Mouse (Mus musculus) regulatory T cell (primary cell): ENCODE measurements around the gene Nfkbid.

Experiments used
- in situ Hi-C: fragments of 300-600 bp; cut with MboI, MseI; formaldehyde crosslinking; loops from one replicate; pipeline ENCODE4 v1.15.1; 2025; ENCODE audit warnings: high pct_unique_total_duplicates

The Nfkbid gene

DNA sequence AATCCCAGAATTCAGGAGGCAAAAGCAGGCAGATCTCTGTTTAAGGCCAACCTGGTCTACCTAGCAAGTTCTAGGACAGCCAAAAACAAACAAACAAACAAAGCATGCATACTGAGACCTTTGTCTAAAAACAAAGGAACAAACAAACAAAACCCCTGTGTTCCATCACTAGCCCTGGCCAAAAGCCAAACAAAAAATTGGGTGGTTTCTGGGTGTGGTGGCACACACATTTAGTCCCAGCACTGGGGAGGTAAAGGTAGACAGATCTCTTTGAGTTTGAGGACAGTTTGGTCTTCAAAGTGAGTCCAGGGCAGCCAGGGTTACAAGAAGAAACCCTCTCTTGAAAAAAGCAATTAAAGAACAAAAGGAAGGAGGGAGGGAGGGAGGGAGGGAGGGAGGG lies 7.8 kb downstream of the Nfkbid start:
- in situ Hi-C loops, result no loop called here

DNA sequence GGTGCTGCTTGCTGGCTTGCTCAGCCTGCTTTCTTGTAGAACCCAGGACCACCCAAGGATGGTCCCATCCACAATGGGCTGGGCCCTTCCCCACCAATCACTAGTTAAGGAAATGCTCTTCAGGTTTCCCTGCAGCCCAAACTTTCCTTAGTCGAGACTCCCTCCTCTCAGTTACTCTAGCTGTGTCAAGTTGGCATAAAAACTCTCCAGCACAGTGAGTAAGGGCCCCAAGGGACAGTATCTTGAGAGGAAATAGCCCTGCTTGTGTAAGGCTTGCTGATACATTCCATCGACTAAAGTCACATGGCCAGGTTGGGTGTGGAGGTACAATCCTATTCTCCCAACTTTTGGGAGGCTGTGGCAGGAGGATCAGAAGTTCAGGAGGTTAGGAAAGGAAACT lies 8.7 kb downstream of the Nfkbid start:
- in situ Hi-C loops, result no loop called here

GRCm38 (mm10) chr7:30431793-30432192 lies 10.3 kb downstream of the Nfkbid start:
- in situ Hi-C loops, result no loop called here

DNA sequence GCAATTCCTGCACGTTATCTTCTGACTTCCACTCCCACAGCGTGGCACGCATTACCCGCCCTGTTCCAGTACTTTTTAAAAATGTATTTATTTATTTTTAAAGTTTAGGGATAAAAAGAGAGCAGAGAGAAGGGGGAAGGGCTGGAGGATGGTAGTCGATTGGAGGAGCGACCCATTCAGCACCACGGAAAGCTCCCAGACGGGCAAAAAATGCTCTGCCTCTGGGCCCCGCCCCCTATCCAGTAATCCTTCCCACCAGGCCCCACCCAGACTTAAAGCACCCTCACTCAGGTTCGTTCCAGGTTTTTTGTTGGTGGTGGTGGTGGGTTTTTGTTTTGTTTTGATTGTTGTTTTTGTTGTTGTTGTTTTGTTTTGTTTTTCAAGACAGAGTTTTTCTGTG lies 12.7 kb downstream of the Nfkbid start:
- in situ Hi-C loops, result no loop called here

DNA sequence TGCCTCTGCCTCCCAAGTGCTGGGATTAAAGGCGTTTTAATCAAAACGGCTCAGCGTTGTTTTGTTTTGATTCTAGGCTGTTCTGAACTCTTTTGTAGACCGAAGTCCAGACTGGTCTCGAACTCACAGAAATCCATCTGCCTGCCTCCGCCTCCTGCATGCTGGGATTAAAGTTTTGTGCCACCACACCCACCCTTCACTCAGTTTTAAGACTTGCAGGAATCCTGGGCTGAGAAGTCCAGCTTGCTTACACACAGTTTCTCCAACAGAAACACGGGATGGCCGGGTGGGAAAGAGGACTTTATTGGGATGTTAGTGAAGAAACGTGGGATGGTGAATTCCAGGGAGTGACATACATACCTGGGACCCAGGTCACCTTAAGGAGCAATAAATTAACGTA lies 13.2 kb downstream of the Nfkbid start:
- in situ Hi-C loops, result loop anchor here (5.0 kb wide), 1 partner anchor 62 kb away; no protein-coding TSS in a partner anchor

GRCm38 (mm10) chr7:30435156-30435555 lies 13.6 kb downstream of the Nfkbid start:
- in situ Hi-C loops, result loop anchor here (5.0 kb wide), 1 partner anchor 63 kb away; no protein-coding TSS in a partner anchor

DNA sequence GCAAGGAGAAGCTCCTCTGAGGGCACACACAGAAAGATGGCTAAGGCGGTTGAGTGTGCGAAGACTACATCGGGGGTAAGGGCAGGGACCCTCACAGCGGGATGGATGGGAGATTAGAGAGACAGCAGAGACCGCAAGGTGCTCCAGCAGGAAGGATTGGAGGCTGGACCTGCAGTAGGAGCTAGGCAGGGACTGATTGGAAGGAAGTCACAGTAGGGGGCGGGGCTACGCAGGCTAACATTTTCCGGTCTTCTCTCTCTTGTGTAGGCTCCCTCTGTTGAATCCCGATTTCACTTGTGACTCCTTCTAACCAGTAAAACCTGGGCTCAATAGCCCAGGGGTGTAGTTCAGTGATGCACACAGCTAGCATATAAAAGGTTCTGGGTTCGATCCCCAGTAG lies 15.3 kb downstream of the Nfkbid start:
- in situ Hi-C loops, result loop anchor here (5.0 kb wide), 1 partner anchor 65 kb away; no protein-coding TSS in a partner anchor

DNA sequence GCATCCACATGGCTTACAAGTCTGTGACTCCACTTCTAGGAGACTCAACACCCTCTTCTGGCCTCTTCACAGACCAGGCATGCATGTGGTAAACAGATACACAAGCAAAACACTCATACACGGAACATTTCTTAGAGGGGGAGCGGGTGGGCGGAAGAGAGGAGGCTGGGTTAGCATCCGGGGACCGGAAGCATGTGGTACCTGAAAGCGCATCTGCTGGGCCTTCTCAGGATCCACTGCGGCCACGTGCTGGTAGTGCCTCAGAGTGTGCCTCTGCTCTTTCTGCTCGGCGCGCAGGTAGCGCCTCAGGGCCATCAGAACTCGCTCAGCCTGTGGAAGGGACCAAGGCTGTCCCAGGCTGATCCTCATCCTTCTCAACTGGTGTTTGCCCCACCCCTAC lies 18.2 kb downstream of the Nfkbid start:
- in situ Hi-C loops, result loop anchor here (5.0 kb wide), 1 partner anchor 67 kb away; no protein-coding TSS in a partner anchor

GRCm38 (mm10) chr7:30440697-30441096 lies 19.2 kb downstream of the Nfkbid start:
- in situ Hi-C loops, result no loop called here

DNA sequence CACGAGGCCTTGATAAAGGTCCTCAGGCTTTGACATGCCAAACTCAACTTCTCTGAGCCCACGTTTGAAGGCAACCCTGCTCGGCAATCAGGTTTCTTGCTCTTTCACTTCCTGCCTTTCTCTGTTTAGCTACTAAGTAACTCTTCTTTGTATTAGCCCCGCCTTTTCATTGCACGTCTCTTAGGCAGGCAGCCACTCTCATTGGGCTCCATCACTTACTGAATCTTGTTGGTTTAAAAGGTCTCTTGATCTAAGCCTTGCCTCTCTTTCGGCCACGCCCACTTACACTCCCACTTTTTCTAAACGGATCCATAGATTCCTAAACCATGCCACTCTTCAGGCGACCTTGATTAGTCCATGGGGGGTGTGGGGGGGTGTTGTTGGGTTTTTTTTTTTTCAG lies 22.2 kb downstream of the Nfkbid start:
- in situ Hi-C loops, result no loop called here

- in situ Hi-C loops, result no loop called here
Observed at GRCm38 (mm10) chr7:30444154-30444970, 22.8 kb downstream of the Nfkbid start.

DNA sequence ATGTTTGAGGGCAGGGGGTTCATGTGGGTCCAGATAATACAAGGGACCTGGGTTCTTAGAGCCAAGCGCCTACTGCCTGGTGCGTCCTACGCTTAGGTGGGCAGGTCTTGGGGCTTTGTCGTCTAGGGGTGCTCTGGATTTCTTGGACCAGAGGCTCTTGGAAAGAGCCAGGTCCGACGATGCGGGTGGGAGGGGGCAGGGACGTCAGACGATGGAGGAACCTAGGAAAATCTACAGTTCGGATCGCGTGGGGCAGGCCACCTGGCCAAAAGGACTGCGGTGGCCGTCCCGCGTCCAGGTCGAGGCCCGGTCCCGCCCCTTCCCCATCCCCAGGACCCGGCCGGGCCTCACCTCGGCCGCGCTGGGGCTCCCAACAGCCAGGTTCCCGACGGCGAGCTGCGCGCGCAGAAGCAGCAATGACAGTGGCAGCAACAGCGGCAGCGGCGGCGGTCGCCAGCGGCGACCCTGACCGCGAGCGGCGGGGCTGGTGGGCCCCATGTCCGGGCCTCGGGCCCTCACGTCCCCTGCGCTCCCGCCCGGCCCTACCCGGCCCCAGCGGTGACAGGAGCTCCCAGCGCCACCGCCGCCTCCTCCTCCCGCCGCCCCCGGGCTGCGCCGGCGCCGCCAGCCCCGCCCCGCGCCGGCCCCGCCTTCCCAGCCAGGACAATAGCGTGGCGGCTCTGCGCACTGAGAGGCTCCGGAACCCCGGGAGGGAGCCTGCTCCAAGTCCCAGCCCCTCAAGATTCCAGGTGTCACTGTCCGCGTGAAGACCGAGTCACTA lies 23.6 kb downstream of the Nfkbid start, which contains the start of gene Aplp1:
Gene Aplp1 (minus strand): TSS at position 565 of the 781 bp plus-strand sequence.
- in situ Hi-C loops, result no loop called here

- in situ Hi-C loops, result no loop called here
Observed at GRCm38 (mm10) chr7:30450241-30450640, 28.7 kb downstream of the Nfkbid start.

DNA sequence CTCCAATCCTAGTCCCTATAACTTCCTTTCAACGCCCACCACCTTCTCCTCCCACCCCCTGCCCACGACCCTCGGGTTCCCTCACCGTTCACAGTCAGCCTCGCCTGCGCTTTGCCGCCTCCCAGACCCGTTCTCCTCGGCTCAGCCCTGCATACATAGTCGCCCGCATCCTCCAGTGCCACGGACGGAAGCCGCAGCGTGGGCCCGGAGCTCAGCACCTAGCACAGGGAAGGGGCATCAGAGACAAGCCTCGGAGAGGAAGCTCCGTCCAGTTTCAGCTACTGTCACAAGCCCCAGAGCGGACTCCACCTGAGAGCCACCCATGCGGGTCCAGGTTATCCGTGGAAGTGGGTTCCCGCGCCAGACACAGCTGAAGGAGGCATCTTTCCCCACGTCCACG lies 31.8 kb downstream of the Nfkbid start:
- in situ Hi-C loops, result no loop called here

- in situ Hi-C loops, result no loop called here
Observed at GRCm38 (mm10) chr7:30453766-30454165, 32.2 kb downstream of the Nfkbid start.

GRCm38 (mm10) chr7:30454259-30454658 lies 32.7 kb downstream of the Nfkbid start:
- in situ Hi-C loops, result no loop called here

DNA sequence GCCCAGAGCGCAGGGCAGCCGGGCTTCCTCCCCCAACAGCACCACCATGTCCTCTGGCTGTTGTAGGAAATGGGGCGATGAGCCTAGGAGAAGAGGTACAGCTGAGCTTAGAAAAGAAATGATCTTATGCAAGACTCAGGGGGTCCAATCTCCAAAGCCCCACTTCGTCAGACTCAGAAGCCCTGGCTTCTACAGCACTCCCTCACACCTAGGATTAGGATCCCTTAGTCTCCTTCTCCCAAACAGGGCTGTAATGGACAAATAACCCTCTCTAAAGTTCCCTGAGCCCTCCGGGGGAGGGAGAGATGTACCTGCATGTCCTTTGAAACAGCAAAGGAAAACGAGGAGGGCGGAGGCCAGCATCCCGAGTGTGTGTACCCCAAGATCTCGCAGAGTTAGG lies 35.0 kb downstream of the Nfkbid start:
- in situ Hi-C loops, result no loop called here

DNA sequence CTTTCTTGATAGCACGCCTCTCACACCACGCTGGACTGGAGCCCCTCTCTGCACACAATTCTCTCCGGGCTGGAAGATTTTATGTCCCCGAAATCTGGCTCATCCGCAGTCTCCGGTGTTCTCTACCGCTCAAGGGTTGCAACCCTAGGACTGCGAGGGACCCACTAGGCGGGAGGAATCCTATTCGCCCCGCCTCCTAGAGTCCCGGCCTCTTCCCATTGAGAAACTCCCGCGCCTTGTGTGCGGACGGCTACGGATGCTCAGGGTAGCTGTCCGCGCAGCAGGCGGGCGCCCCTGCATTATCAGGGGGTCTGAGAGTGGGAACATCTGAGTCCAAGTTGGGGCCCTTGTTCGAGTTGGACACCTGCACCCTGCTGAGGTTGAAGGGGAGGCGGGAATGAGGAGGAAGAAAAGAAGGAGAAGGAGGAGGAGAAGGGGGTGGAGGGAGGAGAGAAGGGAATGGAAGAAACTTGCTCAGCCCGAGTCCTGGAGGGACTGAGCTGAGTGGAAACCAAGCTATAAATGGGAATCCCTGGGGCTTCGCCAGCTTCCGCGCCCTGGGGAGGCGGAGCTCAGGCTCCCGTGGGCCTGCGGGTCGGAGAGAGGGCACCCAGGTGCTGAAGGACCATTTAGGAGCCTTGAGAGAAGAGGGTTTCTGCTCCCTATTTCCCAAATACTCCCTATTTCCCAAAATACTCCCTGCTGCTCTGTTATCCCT lies 35.5 kb downstream of the Nfkbid start:
- in situ Hi-C loops, result no loop called here

- in situ Hi-C loops, result no loop called here
Observed at GRCm38 (mm10) chr7:30457629-30458330, 36.2 kb downstream of the Nfkbid start, which contains the start of the genes Kirrel2 and Nphs1. Gene Kirrel2, minus strand, starts transcription at chr7:30457690. Gene Nphs1, plus strand, starts transcription at chr7:30458315.

DNA sequence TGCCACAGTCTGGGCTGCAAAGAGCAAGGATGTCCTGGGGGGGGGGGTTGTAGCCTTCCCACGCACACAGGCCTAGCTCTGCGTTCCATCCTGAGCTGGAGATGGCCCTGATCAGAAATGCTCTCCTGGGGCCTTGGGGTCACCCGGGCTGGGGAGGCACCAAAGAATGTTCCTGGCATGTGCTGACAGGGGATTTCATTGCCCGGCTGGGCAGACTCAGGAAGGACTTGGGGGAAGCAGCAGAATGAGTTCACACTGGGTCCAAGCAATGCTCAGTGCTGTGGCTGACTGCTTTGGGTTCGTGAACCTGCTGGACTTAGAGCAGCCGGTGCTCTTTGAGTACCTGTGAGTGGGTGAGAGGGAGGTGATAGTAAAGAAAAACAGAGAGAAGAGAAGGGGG lies 38.0 kb downstream of the Nfkbid start:
- in situ Hi-C loops, result no loop called here

- in situ Hi-C loops, result no loop called here
Observed at GRCm38 (mm10) chr7:30463568-30463967, 42.0 kb downstream of the Nfkbid start.
